Mouse (Mus musculus): ENCODE data around the gene 4933411K16Rik. TPM values are rescaled to one million over a fixed set of nuclear protein-coding genes. Genes with fewer than 3 reads are reported as not detected.

The 4933411K16Rik gene
- total and polyA plus RNA-seq, 2 experiments from 2014 or later = not detected

DNA sequence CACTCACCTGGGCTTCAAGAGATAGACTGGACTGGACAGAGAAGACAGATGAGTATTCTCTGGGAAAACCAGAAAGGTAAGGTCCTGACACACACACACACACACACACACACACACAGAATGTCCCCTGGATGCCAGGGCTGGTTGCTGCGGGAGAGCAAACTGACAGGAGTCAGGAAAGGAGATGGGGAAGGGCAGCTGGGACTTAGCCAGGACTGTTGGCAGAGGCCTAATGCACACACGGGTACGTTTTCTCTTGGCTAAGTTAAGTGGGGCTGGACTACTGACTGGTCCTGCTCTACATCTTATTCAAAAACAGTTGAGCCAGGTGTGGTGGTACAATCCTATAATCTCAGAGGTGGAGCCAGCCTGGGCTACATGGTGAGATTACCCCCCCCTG is 15.7 kb upstream of the 4933411K16Rik start:
- WGBS = 77% methylated on average over 3 of the region's 3 CpGs
- no peak overlapping the region for H3K9ac ChIP-seq (replicated peaks; ENCODE audit: low read length, poor library complexity, severe bottlenecking)
- no peak overlapping the region for H3K4me2 ChIP-seq (ENCODE audit: low read depth, low read length, poor library complexity, severe bottlenecking)
- H3K9me3 ChIP-seq (ENCODE audit: low read length) = no peaks in the 10 kb centered on the region
- no peak overlapping the region for H3K4me3 ChIP-seq (ENCODE audit: low read depth, low read length)
- 0 out of 2 replicates have a peak, but pooled peaks cover 2% of the 10 kb centered on the region for H3K36me3 ChIP-seq (ENCODE audit: insufficient read depth, low read length)
- H3K4me1 ChIP-seq (ENCODE audit: insufficient read depth, low read length) = no peaks in the 10 kb centered on the region
- H3K27me3 ChIP-seq (ENCODE audit: insufficient read depth, low read length) = no peaks in the 10 kb centered on the region
- ATAC-seq (ENCODE audit: low FRiP score) = no peak
- DNase-seq (ENCODE audit: low spot score) = no peak
- H3K27ac ChIP-seq (ENCODE audit: low read depth, low read length) = no peak overlapping the region
- TF ChIP-seq CTCF (IDR thresholded peaks at IDR 0.05) = no peak

GRCm38 (mm10) chr19:42037167-42037702 is 14.8 kb upstream of the 4933411K16Rik start:
- Histone ChIP-seq H3K36me3 (ENCODE audit: insufficient read depth, low read length) (0 out of 2 replicates have a peak, but pooled peaks cover 2% of the 10 kb centered on the region), H3K9me3 (ENCODE audit: low read length) (no peaks in the 10 kb centered on the region), H3K27ac (ENCODE audit: low read depth, low read length) (no peak overlapping the region), H3K4me3 (ENCODE audit: low read depth, low read length) (no peak overlapping the region), H3K4me1 (ENCODE audit: insufficient read depth, low read length) (no peaks in the 10 kb centered on the region), H3K9ac (replicated peaks; ENCODE audit: low read length, poor library complexity, severe bottlenecking) (no peak overlapping the region), H3K27me3 (ENCODE audit: insufficient read depth, low read length) (no peaks in the 10 kb centered on the region), H3K4me2 (ENCODE audit: low read depth, low read length, poor library complexity, severe bottlenecking) (no peak overlapping the region)
- ATAC-seq (ENCODE audit: low FRiP score) (no peak), DNase-seq (ENCODE audit: low spot score) (no peak)
- no peak for TF ChIP-seq CTCF (IDR thresholded peaks at IDR 0.05)
- 83% methylated on average over 11 of the region's 11 CpGs for WGBS

DNA sequence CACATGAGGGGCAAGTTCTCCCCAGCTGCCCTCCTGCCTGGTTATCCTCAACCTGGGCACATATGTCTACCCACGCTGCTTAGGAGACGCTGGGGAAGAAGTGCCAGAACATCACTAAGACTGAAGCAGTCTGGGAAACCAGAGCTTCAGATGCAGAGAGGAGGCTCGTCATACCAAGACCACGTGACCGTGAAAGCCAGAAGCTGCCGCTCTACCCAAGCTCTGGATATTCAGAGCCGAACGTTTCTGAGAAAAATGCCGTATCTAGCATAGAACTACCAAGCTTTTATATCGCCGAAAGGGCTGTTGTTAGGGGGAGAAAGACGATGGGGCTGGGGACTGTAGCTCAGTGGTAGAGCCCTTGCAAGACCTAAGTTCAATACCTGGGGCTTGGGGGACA is 13.7 kb upstream of the 4933411K16Rik start:
- Histone ChIP-seq H3K4me3 (ENCODE audit: low read depth, low read length) (no peak overlapping the region), H3K9ac (replicated peaks; ENCODE audit: low read length, poor library complexity, severe bottlenecking) (no peak overlapping the region), H3K4me1 (ENCODE audit: insufficient read depth, low read length) (no peaks in the 10 kb centered on the region), H3K36me3 (ENCODE audit: insufficient read depth, low read length) (0 out of 2 replicates have a peak, but pooled peaks cover 2% of the 10 kb centered on the region), H3K9me3 (ENCODE audit: low read length) (no peaks in the 10 kb centered on the region), H3K4me2 (ENCODE audit: low read depth, low read length, poor library complexity, severe bottlenecking) (no peak overlapping the region), H3K27ac (ENCODE audit: low read depth, low read length) (no peak overlapping the region), H3K27me3 (ENCODE audit: insufficient read depth, low read length) (no peaks in the 10 kb centered on the region)
- ATAC-seq (ENCODE audit: low FRiP score) (no peak), DNase-seq (ENCODE audit: low spot score) (no peak)
- WGBS = 91% methylated on average over 12 of the region's 12 CpGs
- no peak for TF ChIP-seq CTCF (IDR thresholded peaks at IDR 0.05)

DNA sequence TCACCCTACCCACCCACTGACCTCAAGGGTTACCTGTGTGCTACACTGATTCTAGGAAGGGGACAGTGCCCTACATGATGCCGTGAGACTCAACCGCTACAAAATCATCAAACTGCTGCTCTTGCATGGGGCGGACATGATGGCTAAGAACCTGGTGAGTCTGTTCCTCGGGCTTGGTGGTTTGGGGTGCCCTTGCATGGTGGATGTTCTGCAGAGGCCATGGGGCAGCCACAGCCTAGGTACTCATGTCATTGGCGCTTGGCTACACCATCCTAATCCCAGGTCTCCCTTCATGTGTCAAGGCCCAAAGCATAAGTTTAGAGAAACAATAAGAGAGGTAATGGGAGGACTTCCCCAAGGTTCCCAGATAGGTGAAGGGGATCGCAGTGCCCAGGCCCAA is 8.1 kb upstream of the 4933411K16Rik start:
- Histone ChIP-seq H3K9me3 (ENCODE audit: low read length) (no peaks in the 10 kb centered on the region), H3K4me3 (ENCODE audit: low read depth, low read length) (no peak overlapping the region), H3K36me3 (ENCODE audit: insufficient read depth, low read length) (no peaks in the 10 kb centered on the region), H3K27ac (ENCODE audit: low read depth, low read length) (no peak overlapping the region), H3K4me1 (ENCODE audit: insufficient read depth, low read length) (no peaks in the 10 kb centered on the region), H3K9ac (replicated peaks; ENCODE audit: low read length, poor library complexity, severe bottlenecking) (no peak overlapping the region), H3K4me2 (ENCODE audit: low read depth, low read length, poor library complexity, severe bottlenecking) (no peak overlapping the region), H3K27me3 (ENCODE audit: insufficient read depth, low read length) (no peaks in the 10 kb centered on the region)
- no peak for TF ChIP-seq CTCF (IDR thresholded peaks at IDR 0.05)
- ATAC-seq (ENCODE audit: low FRiP score) (no peak), DNase-seq (ENCODE audit: low spot score) (no peak)
- WGBS = 98% methylated on average over 6 of the region's 6 CpGs

GRCm38 (mm10) chr19:42045269-42046102 is 6.6 kb upstream of the 4933411K16Rik start, which contains the start of gene Hoga1:
Gene Hoga1, plus strand, starts transcription at chr19:42045610.
- Histone ChIP-seq H3K27me3 (ENCODE audit: insufficient read depth, low read length) (no peaks in the 10 kb centered on the region), H3K9ac (replicated peaks; ENCODE audit: low read length, poor library complexity, severe bottlenecking) (no peak within 1 kb of the TSS; the same call in 1 of the 2 replicates), H3K9me3 (ENCODE audit: low read length) (no peaks in the 10 kb centered on the region), H3K36me3 (ENCODE audit: insufficient read depth, low read length) (no peaks in the 10 kb centered on the region), H3K4me2 (ENCODE audit: low read depth, low read length, poor library complexity, severe bottlenecking) (peak within 1 kb of the TSS; percentile 45), H3K27ac (ENCODE audit: low read depth, low read length) (no peak within 1 kb of the TSS), H3K4me3 (ENCODE audit: low read depth, low read length) (peak within 1 kb of the TSS; percentile 2; the same call in 1 of the 2 replicates), H3K4me1 (ENCODE audit: insufficient read depth, low read length) (no peaks in the 10 kb centered on the region)
- TF ChIP-seq CTCF (IDR thresholded peaks at IDR 0.05) = peak; percentile 80
- peak; percentile 82 for DNase-seq (ENCODE audit: low spot score)
- ATAC-seq (ENCODE audit: low FRiP score) = peak; percentile 85
- WGBS = 29% methylated on average over 23 of the region's 23 CpGs

- Histone ChIP-seq H3K36me3 (ENCODE audit: insufficient read depth, low read length) (no peaks in the 10 kb centered on the region), H3K27ac (ENCODE audit: low read depth, low read length) (no peak overlapping the region), H3K4me2 (ENCODE audit: low read depth, low read length, poor library complexity, severe bottlenecking) (no peak overlapping the region), H3K4me1 (ENCODE audit: insufficient read depth, low read length) (no peaks in the 10 kb centered on the region), H3K27me3 (ENCODE audit: insufficient read depth, low read length) (no peaks in the 10 kb centered on the region), H3K9ac (replicated peaks; ENCODE audit: low read length, poor library complexity, severe bottlenecking) (no peak overlapping the region), H3K4me3 (ENCODE audit: low read depth, low read length) (no peak overlapping the region), H3K9me3 (ENCODE audit: low read length) (no peaks in the 10 kb centered on the region)
- 89% methylated on average over 1 of the region's 1 CpGs for WGBS
- TF ChIP-seq CTCF (IDR thresholded peaks at IDR 0.05) = no peak
- DNase-seq (ENCODE audit: low spot score) = no peak
- no peak for ATAC-seq (ENCODE audit: low FRiP score)
Observed at GRCm38 (mm10) chr19:42050251-42050650, 1.8 kb upstream of the 4933411K16Rik start.

Data from midbrain, postnatal 0 days (tissue).